Mouse (Mus musculus) cerebellum, adult 2 months (tissue): Measurements from ENCODE around the gene Uimc1.

Source experiments
- CTCF ChIP-seq: fragments of 200-500 bp; IDR thresholded peaks from 2 replicates; pipeline ENCODE4 v1.5.1; 2011; ENCODE audit warnings: low read depth, mild to moderate bottlenecking, control low read depth, low read length, moderate library complexity, borderline replicate concordance; ENCODE audit not compliant: insufficient read depth
- POLR2A ChIP-seq: fragments of 200-500 bp; IDR thresholded peaks from 2 replicates; pipeline ENCODE4 v1.6.1; 2011; ENCODE audit warnings: low read length, control low read depth, borderline replicate concordance; ENCODE audit not compliant: insufficient read depth

- no peak for TF ChIP-seq POLR2A
- no peak for TF ChIP-seq CTCF
These were observed 75.9 kb downstream of the Uimc1 start for GRCm38 (mm10) chr13:55024215-55024614.
